Mouse (Mus musculus): ENCODE results near the gene Gm20388. TPM values are rescaled to one million over a fixed set of nuclear protein-coding genes. Genes with fewer than 3 reads are reported as not detected.

Gene Gm20388
- polyA plus RNA-seq, 1 experiment from 2014 or later = not detected

DNA sequence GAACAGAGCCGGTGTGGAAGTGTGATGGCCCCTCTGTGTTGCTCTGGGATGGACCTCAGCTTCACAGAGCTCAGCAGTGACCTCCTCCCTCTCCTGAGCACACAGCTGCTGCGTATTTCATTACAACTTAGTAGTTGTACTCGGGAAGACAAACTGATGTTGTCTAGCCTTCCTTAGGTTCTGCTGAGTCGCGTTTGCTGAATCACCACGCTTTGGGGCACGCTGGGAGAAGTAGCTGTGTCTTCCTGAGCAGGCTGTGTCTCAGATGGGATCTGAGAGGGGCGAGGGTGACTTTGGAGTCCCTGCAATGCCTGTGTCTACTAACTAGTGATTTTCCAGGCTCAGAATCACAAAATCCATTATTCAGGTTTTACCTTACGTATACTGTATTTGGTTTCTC is 2868.6 kb downstream of the Gm20388 start:
- ATAC-seq (ENCODE audit: insufficient number of reproducible peaks, insufficient read depth, low FRiP score, low TSS enrichment, low read depth) = no peak

DNA sequence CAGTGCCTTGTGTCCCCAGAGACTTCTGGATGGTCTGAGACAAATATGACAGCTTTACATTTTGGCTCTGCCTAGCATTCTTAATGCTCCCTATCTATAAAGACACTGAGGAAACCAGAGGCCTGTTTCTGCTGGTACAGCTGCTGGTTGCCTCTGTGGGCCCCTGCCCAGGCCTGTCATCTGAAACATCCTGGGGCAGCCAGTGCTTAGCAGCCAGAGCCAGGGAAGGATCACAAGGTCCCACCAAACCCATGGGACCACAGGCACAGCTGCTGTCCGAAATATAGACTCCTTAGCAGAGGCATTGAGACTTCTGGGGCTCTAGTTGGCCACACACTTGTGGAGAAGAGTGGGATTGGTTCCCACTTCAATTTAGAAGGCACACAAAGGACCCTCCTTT is 2874.1 kb downstream of the Gm20388 start:
- Histone ChIP-seq H3K36me3 (peaks cover 88% of the 10 kb centered on the region), H3K4me1 (no peaks in the 10 kb centered on the region), H3K4me2 (no peak overlapping the region), H3K9ac (no peak overlapping the region), H3K9me3 (no peaks in the 10 kb centered on the region), H3K27me3 (no peaks in the 10 kb centered on the region), H3K27ac (no peak overlapping the region), H3K4me3 (no peak overlapping the region)
- 81% methylated on average over 1 of the region's 1 CpGs for WGBS
- ATAC-seq (ENCODE audit: insufficient number of reproducible peaks, insufficient read depth, low FRiP score, low TSS enrichment, low read depth) = no peak

More for the DNA sequence above, 2868.6 kb downstream of the Gm20388 start:
- Histone ChIP-seq H3K9ac (no peak overlapping the region), H3K4me1 (peaks cover 15% of the 10 kb centered on the region), H3K27me3 (no peaks in the 10 kb centered on the region), H3K27ac (no peak overlapping the region), H3K4me2 (no peak overlapping the region), H3K4me3 (no peak overlapping the region), H3K36me3 (peaks cover 43% of the 10 kb centered on the region), H3K9me3 (no peaks in the 10 kb centered on the region)
- 71% methylated on average over 9 of the region's 9 CpGs for WGBS

DNA sequence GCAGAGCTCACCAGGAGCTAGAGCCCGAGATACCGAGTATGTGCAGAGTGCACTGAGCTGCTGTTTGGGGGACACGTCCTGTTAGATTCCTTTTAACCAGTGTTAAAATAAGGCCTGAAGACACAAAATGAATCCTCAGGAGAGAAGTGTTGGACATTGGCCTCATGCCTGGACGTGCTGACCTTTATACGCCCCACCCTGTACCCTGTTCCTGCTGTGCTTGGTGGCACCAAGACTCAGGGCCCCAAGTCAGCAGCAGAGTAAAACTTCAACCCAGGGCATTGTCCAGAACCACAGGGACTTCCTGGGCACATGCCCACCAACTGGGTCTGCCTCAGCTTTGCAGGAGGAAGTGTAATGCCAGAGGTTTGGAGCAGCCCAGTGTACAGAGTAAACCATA is 2879.2 kb downstream of the Gm20388 start:
- Histone ChIP-seq H3K27ac (no peak overlapping the region), H3K4me3 (no peak overlapping the region), H3K9ac (no peak overlapping the region), H3K9me3 (no peaks in the 10 kb centered on the region), H3K36me3 (peaks cover 59% of the 10 kb centered on the region), H3K27me3 (no peaks in the 10 kb centered on the region), H3K4me2 (no peak overlapping the region), H3K4me1 (no peaks in the 10 kb centered on the region)
- no peak for ATAC-seq (ENCODE audit: insufficient number of reproducible peaks, insufficient read depth, low FRiP score, low TSS enrichment, low read depth)
- WGBS = 93% methylated on average over 5 of the region's 5 CpGs

DNA sequence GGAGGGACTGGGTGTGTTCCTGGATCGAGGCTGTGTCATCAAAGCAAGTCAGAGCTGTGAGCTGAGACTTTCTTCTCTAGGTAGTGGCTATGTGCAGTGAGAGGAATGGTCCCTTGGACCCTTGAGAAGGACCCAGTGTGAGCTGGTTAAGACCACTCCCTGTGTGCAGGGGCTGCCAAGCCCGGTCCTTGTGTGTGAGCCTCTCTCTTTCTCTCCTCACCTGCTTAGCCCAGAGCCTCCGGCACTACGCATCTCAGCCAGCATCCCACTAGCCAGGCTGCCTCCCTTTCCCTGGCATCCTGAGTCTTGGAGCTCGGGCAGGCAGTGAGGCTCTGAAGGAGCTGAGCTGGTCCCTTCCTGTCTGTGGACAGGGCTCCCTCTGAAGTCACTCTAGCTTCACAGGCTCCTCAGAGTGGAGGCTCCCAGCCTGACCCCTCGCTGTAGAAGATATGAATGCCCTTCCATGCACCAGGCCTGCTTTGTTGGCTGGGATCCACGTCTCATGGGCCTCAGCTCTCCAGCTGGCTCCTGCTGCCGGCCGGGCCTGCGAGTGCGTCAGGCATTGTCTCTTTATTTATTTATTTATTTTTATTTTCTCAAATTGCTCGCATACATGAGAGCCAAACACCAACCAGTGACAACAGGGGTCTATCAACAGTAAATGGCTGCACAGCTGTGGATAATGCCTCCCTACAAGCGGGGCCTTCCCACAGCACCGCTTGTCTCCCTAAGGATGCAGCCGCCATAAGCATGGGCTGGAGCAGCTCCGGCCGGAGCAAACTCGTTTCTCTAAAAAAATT is 2882.9 kb downstream of the Gm20388 start:
- no peak for ATAC-seq (ENCODE audit: insufficient number of reproducible peaks, insufficient read depth, low FRiP score, low TSS enrichment, low read depth)
- Histone ChIP-seq H3K4me1 (no peaks in the 10 kb centered on the region), H3K27ac (no peak overlapping the region), H3K4me3 (no peak overlapping the region), H3K4me2 (no peak overlapping the region), H3K27me3 (no peaks in the 10 kb centered on the region), H3K9ac (no peak overlapping the region), H3K36me3 (peaks cover 24% of the 10 kb centered on the region), H3K9me3 (no peaks in the 10 kb centered on the region)
- WGBS = 89% methylated on average over 18 of the region's 18 CpGs

- Histone ChIP-seq H3K27ac (no peak overlapping the region), H3K4me2 (no peak overlapping the region), H3K36me3 (peaks cover 20% of the 10 kb centered on the region), H3K4me1 (no peaks in the 10 kb centered on the region), H3K4me3 (no peak overlapping the region), H3K9ac (no peak overlapping the region), H3K27me3 (no peaks in the 10 kb centered on the region), H3K9me3 (no peaks in the 10 kb centered on the region)
- ATAC-seq (ENCODE audit: insufficient number of reproducible peaks, insufficient read depth, low FRiP score, low TSS enrichment, low read depth) = no peak
- 88% methylated on average over 5 of the region's 5 CpGs for WGBS
Observed at GRCm38 (mm10) chr8:122794175-122794454, 2883.5 kb downstream of the Gm20388 start.

- Histone ChIP-seq H3K9me3 (no peaks in the 10 kb centered on the region), H3K4me3 (no peak overlapping the region), H3K4me1 (peaks cover 30% of the 10 kb centered on the region), H3K9ac (0 out of 2 replicates have a peak overlapping the region, but pooled peaks have one; percentile 0), H3K4me2 (no peak overlapping the region), H3K27me3 (no peaks in the 10 kb centered on the region), H3K27ac (no peak overlapping the region), H3K36me3 (peaks cover 18% of the 10 kb centered on the region)
- ATAC-seq (ENCODE audit: insufficient number of reproducible peaks, insufficient read depth, low FRiP score, low TSS enrichment, low read depth) = no peak
- 31% methylated on average over 15 of the region's 15 CpGs for WGBS
Observed at GRCm38 (mm10) chr8:122803906-122804761, 2893.5 kb downstream of the Gm20388 start.

DNA sequence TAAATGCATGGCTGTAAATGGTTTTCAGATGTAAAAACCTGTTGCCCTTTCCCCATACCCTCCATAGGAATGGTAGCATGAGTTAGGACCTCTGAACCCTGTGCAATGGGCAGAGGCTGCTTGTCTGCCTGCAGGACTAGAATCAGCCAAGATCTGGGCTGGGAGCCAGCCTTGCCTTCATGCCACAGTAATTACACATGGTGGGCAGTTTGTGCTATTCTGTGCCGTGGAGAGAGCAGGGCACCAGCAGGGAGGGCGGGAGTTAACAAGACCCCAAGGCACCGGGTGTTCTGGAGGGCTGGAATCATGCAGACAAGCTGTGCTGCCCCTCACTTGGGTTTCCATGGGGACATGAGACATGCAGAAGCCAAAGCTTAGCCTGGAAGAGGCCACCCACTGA is 2894.7 kb downstream of the Gm20388 start:
- ATAC-seq (ENCODE audit: insufficient number of reproducible peaks, insufficient read depth, low FRiP score, low TSS enrichment, low read depth) = no peak
- no peak overlapping the region for H3K9ac ChIP-seq
- WGBS = 45% methylated on average over 3 of the region's 3 CpGs
- H3K4me1 ChIP-seq = peaks cover 30% of the 10 kb centered on the region
- H3K4me2 ChIP-seq = no peak overlapping the region
- H3K9me3 ChIP-seq = no peaks in the 10 kb centered on the region
- H3K36me3 ChIP-seq = peaks cover 19% of the 10 kb centered on the region
- H3K4me3 ChIP-seq = no peak overlapping the region
- H3K27me3 ChIP-seq = no peaks in the 10 kb centered on the region
- no peak overlapping the region for H3K27ac ChIP-seq

GRCm38 (mm10) chr8:122806956-122807538 is 2896.4 kb downstream of the Gm20388 start:
- Histone ChIP-seq H3K9ac (0 out of 2 replicates have a peak overlapping the region, but pooled peaks have one; percentile 36), H3K9me3 (no peaks in the 10 kb centered on the region), H3K27me3 (no peaks in the 10 kb centered on the region), H3K27ac (no peak overlapping the region), H3K4me1 (peaks cover 30% of the 10 kb centered on the region), H3K4me2 (no peak overlapping the region), H3K36me3 (peaks cover 32% of the 10 kb centered on the region), H3K4me3 (no peak overlapping the region)
- 74% methylated on average over 7 of the region's 7 CpGs for WGBS
- no peak for ATAC-seq (ENCODE audit: insufficient number of reproducible peaks, insufficient read depth, low FRiP score, low TSS enrichment, low read depth)

DNA sequence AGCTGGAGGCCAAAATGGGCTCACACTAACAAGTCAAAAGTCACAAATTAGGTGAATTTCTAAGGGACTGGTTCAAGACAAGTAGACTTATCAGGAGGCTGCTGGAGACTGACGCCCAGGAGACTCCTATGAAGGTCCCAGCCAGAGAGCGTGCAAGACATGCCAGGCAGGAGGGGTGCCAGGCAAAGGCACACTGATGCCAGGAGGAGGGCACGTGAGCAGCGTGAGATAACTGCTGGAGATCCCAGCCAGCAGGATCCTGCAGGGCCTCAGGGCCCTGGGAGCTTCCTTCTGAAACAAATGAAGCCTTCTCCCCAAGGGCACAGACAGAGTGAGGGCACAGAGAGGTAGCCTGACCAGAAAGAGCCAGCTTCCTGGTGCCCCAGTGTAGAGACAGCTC is 2897.3 kb downstream of the Gm20388 start:
- Histone ChIP-seq H3K36me3 (peaks cover 32% of the 10 kb centered on the region), H3K4me2 (no peak overlapping the region), H3K27ac (no peak overlapping the region), H3K27me3 (no peaks in the 10 kb centered on the region), H3K4me3 (no peak overlapping the region), H3K9ac (no peak overlapping the region), H3K4me1 (peaks cover 30% of the 10 kb centered on the region), H3K9me3 (no peaks in the 10 kb centered on the region)
- 83% methylated on average over 4 of the region's 4 CpGs for WGBS
- ATAC-seq (ENCODE audit: insufficient number of reproducible peaks, insufficient read depth, low FRiP score, low TSS enrichment, low read depth) = no peak

- Histone ChIP-seq H3K9ac (no peak overlapping the region), H3K36me3 (peaks cover 48% of the 10 kb centered on the region)
- 91% methylated on average over 8 of the region's 8 CpGs for WGBS
Observed at GRCm38 (mm10) chr8:122810376-122810775, 2899.7 kb downstream of the Gm20388 start.

DNA sequence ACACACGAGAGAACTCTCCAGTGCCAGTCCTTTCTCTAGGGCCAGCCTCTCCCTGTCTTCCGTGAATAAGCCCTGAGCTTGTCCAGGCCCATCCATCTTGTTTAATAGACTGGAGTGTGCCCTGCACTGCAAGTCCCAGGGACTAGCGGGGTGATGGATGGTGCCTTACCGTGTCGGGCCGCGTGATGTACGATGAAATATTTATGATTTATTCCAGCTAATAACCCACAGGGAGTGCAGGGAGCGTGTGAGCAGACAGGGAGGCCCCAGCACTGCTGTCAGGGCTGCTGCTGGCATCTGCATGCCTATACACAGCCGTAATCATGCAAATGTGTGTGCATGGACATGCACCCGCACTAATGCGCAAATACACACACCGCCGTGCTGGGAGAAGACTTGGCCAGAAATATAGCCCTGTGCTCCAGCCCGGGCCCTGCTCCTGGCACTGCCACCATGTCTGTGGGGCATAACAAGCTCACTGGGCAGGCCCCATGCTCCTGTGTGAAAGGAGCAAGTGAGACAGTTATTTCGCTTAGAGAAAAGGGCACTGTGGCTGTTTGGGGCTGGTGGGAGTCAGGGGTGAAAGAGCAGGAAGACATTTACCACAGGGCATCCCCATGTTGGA is 2901.3 kb downstream of the Gm20388 start:
- WGBS = 88% methylated on average over 16 of the region's 16 CpGs
- Histone ChIP-seq H3K4me1 (peaks cover 4% of the 10 kb centered on the region), H3K9me3 (no peaks in the 10 kb centered on the region), H3K9ac (no peak overlapping the region), H3K4me3 (no peak overlapping the region), H3K36me3 (peaks cover 54% of the 10 kb centered on the region), H3K27ac (no peak overlapping the region), H3K4me2 (no peak overlapping the region), H3K27me3 (no peaks in the 10 kb centered on the region)
- no peak for ATAC-seq (ENCODE audit: insufficient number of reproducible peaks, insufficient read depth, low FRiP score, low TSS enrichment, low read depth)

More at GRCm38 (mm10) chr8:122810376-122810775, 2899.7 kb downstream of the Gm20388 start:
- H3K4me2 ChIP-seq = no peak overlapping the region
- no peaks in the 10 kb centered on the region for H3K9me3 ChIP-seq
- H3K4me1 ChIP-seq = peaks cover 17% of the 10 kb centered on the region
- no peak overlapping the region for H3K27ac ChIP-seq
- H3K27me3 ChIP-seq = no peaks in the 10 kb centered on the region
- ATAC-seq (ENCODE audit: insufficient number of reproducible peaks, insufficient read depth, low FRiP score, low TSS enrichment, low read depth) = no peak
- no peak overlapping the region for H3K4me3 ChIP-seq
